Mouse (Mus musculus) left cerebral cortex, postnatal 14 days (tissue): ENCODE results near the gene Grk5. TPM values are rescaled to one million over a fixed set of nuclear protein-coding genes. Genes with fewer than 3 reads are reported as not detected.

Experiments used
- DNase-seq, 2 experiments: peaks; one replicate each; pipeline ENCODE4 v3.0.0; 2021 to 2022; ENCODE audit warnings: low spot score in 2 of 2, mixed read lengths in 1 of 2
- intact Hi-C: fragments of 180-260 bp; cut with DNase I; formaldehyde crosslinking; loops from one replicate; pipeline ENCODE4 v1.15.1; 2025
- total RNA-seq, 2 experiments: library from RNA; stranded (reverse); gene quantifications; 2 replicates each; pipeline ENCODE4 v1.2.3; 2021

The Grk5 gene
- total RNA-seq, 2 experiments from 2014 or later = 14.6 to 17.0 TPM

DNA sequence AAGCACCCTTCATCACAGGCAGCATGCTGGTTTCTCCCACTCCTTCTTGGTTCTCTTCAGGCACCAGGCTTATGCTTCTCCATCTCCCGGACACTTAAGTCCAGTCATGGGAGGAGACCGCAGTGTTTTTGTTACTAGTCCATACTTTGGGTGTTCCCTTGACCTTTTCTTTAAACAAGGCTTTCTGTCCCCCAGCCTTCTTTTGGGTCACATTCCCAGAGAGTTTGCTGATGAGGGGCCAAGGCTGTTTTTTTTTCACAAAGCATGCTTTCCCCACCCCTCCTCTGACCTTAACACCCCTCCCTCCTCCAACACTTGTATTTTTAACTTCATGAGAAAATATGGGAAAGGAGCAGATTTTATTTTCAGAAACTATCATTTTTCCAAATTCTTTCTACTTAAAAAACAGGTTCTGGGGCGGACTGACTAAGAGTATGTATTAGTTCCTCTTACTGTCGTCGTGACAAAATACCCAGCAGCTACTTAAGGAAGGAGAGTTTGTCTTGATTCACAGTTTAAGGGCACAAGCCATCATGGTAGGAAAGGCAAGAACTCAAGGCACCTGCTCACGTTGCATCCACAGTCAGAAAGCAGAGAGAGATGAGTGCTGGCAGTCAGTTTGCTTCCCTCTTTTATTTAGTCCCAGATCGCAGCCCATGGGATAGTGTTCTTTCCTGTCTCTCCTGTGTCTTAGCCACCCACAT lies 73.0 kb downstream of the Grk5 start:
- DNase-seq = peak in 1 of 2 experiments; percentile 7

DNA sequence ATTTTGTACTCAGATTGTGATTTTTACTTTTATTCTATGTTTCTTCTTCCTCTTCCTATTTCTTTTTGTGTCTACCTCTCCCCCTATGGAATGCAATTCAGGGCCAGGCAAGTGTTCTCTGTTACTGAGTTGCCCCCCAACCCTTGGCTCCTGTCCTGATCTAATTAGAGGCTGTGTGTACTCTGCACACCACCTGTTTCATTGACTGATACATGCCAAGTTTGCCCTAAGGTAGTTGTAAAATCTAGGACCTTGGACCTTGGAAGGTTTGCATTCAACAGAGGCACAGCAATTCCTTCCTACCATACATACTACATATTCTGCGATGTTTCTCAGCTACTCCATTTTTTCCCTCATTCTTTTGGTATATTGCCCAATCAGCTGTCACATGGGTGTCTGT lies 78.4 kb downstream of the Grk5 start:
- intact Hi-C loops = no loop called here
- DNase-seq = no peak

More for the DNA sequence above, 73.0 kb downstream of the Grk5 start:
- intact Hi-C loops = no loop called here

DNA sequence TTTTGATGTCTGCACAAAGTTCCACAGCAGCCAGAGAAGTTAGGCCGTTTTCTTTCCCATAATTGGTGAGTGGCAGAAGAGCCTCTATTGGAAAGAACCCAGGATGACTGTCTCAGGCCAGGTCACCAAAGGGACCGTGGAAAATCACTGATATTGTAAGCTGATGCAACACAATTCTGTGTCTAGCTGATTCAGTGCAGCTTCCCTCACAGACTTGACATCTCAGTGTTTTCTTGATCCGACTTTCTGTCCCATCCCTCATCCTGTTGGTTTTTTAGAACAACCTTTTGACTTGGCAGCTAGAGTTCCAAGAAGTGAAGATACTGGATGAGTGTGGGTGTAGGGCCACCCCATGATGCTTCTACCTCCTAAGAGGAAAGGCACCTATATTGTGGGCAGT lies 80.9 kb downstream of the Grk5 start:
- DNase-seq = no peak
- intact Hi-C loops = no loop called here

GRCm38 (mm10) chr19:60971598-60971997 lies 82.0 kb downstream of the Grk5 start:
- intact Hi-C loops = no loop called here
- no peak for DNase-seq

DNA sequence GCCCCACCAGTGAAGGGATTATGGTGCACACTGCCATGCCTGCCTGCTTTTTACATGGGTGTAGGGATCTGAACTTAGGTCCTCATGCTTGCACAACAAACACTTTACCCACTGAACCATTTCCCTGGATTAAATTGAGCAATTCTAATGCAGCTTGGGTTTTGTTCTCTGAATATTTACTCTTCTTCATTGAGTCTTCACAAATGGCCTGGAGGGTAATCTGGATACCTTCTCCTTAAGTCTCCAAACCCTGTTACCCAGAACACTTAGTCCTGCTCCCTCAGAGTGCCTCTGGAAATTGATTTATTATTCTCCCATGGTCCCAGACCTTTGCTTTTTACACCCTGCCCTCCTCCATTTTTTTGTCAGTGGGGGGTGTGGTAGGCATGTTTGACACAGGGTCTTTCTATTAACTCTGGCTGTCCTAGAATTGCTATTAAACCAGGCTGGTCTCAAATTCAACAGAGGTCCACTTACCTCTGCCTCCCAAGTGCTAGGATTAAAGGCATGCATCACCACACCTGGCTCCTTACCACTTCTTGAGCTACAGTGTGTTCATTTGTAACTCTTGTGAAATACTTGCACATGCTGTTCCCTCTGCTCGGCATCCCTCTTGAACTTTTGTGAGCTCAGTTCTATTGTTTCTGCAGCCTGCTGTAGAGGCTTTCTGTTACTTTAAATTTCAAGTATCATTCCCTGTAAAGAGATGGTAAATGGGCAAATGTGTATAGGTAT lies 82.9 kb downstream of the Grk5 start:
- DNase-seq = no peak
- intact Hi-C loops = no loop called here

DNA sequence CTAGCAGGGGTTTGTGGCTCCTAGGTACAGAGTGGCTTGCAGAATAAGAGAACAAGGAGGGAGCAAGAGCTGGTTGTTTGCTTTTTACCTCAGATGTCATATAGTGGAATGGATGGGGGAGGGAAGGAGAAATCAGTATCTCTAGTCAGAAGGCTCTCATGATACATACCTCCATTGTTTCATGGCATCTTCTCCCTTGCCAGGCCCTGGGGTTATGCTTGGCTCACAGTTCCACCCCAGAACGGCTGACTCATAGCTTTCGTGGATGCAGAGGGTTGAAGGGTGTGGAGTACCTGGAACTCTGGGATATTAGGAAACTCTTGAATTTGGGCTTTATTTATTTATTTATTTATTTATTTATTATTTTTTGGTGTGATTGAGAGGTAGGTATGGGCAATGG lies 84.0 kb downstream of the Grk5 start:
- no peak for DNase-seq
- intact Hi-C loops = no loop called here

DNA sequence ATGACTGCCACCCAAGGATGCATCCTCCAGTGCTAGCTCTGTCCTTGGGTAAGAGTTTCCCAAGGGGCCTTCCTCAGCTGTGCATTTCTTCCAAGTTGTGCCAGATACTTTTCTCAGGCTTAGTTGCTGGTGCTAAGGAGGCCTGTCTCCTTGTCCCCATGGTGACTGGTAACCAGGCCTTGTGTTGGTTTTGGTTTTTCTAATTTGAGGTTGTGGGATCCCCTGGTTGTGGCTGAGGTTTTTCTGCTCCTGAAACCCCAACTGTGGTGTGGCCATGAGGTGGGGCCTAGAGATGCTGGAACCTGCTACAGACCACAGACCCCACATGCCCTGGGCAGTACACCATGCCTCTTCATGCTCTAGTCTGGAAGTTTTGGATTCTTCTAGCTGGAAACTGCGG lies 90.0 kb downstream of the Grk5 start:
- no peak for DNase-seq
- intact Hi-C loops = no loop called here

GRCm38 (mm10) chr19:60981391-60981790 lies 91.8 kb downstream of the Grk5 start:
- no peak for DNase-seq
- intact Hi-C loops = no loop called here

DNA sequence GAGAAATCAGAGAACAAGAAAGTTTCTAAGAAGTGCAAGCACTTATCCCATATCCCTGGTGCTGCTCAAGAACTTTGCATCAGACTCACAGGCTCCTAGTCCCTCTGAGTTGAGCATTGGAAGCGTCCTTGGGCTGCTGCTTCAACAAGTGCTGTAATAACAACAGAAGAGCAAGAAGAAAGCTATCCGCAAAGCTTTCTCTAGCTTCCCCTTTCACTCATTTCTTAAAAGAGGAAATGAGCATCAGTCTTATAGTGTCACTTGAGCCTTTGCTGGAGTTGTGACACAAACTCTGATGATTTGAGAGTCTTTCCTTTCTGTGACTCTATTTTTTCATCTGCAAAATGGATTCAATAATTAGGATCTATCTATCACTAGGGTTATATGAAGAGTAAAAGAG lies 92.3 kb downstream of the Grk5 start:
- DNase-seq = no peak
- intact Hi-C loops = no loop called here

GRCm38 (mm10) chr19:60989766-60990165 lies 100.2 kb downstream of the Grk5 start:
- no peak for DNase-seq
- intact Hi-C loops = no loop called here

GRCm38 (mm10) chr19:60994214-60994613 lies 104.7 kb downstream of the Grk5 start:
- DNase-seq = no peak
- intact Hi-C loops = no loop called here

DNA sequence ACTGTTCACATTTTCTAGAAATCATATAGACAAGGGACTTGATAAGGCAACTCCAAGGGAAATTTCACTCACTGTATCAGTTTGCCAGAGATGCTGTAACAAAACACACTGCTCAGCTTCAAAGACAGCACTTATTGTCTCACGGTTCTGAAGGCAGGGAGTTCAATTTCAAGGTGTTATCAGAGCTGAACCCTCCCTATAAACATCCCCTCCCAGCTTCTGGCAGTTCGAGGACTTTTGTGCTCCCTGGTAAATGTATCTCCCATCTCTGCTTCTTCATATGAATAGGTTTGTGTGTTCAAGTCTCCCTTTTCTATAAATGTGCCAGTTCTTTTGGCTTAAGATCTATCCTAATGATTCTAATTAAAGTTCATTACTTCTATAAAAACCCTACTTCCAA lies 105.3 kb downstream of the Grk5 start:
- no peak for DNase-seq

GRCm38 (mm10) chr19:60997784-60998183 lies 108.2 kb downstream of the Grk5 start:
- intact Hi-C loops = no loop called here

More for the DNA sequence above, 105.3 kb downstream of the Grk5 start:
- intact Hi-C loops = no loop called here

GRCm38 (mm10) chr19:60999652-61000051 lies 110.1 kb downstream of the Grk5 start:
- intact Hi-C loops = no loop called here
- no peak for DNase-seq

More at GRCm38 (mm10) chr19:60997784-60998183, 108.2 kb downstream of the Grk5 start:
- no peak for DNase-seq

GRCm38 (mm10) chr19:61000958-61001357 lies 111.4 kb downstream of the Grk5 start:
- DNase-seq = no peak
- intact Hi-C loops = no loop called here

- intact Hi-C loops = no loop called here
- no peak for DNase-seq
Measured at GRCm38 (mm10) chr19:61009266-61009665, 119.7 kb downstream of the Grk5 start.

DNA sequence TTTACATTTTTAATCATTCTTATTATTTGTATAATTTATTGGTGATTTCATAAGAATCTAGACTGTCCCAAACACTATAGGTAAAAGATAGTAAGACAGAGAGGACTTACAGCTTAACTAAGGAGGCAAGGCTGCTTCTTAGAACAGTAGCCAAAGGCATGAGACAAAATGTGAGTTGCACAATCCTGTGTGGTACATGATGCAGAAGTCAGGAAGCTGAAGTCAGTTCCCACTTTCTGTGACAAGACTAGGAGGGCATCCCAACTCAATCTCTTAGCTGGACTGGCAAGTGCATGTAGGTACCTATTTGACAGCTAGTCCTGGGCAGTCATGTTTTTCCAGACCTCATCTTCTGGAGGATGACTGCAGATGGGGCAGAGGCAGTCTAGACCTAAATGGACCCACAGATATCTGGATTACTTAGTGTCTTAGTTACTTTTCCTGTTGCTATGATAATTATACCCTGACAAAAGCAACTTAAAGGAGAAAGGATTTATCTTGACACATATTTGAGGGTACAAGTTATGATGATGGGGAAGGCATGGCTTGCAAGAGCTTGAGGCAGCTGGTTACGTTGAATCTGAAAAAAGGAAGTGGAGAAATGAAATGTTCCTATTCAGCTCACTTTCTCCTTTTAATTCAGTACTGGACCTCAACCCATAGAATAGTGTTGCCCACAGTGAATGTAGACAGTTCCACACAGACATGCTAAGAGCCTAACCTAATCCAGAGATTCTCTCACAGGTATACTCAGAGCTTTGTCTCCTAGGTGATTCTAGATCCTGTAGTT lies 128.1 kb downstream of the Grk5 start:
- intact Hi-C loops = no loop called here
- DNase-seq = no peak

DNA sequence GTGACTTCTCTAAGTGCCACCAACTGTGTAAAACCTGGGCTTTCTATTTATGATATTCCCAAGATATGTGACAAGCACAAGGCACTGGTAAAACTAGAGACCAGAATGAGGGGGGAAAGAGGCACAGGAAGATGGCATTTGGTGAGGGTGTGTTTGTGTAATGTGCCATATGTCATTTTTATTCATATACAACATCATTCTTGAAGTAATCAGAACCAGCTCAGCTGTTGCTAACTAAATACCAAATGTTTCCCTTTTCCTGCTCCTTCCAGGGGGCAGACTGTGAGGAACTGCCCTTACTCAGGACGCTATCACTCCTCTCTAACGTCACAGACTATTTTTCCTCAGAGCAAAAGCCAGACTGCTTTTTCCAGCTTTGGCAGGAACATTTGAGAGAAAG lies 132.0 kb downstream of the Grk5 start:
- DNase-seq = peak in 1 of 2 experiments; percentile 9
- intact Hi-C loops = no loop called here

DNA sequence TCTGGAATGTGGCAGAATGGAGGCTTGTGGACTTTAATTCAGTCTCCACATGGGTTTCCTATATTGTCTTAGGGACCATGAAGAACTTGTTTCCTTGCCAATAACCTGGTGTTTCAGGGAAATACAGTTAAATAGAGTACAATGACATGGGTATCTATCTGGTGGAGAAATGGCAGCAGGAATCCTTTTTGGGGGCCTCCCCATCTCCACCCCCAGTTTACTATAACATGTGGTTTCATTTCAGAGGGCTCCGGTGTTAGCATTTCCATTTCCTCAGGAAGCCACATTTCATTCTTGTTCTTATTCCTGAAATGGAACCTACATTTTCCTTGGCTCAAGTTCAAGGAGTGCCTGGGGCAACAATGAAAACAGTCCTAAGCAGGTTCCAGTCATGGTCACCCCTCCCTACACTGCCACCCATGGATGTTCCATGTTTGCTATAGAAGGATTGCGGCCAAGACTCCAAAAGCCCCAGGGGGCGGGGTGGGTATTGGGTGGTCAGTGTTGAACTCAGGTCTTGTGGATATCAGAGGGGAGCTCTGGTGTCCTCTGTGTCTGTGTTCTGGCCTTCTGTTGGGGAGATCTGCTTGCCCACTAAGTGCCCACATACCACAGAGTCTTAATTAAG lies 132.5 kb downstream of the Grk5 start:
- no peak for DNase-seq
- intact Hi-C loops = no loop called here

GRCm38 (mm10) chr19:61031570-61031969 lies 142.0 kb downstream of the Grk5 start:
- DNase-seq = no peak
- intact Hi-C loops = no loop called here
